Mouse (Mus musculus) heart, postnatal 4 days (tissue): ENCODE measurements around the gene Tpp1. TPM values are rescaled to one million over a fixed set of nuclear protein-coding genes. Genes with fewer than 3 reads are reported as not detected.
"Not testable (repeated sequence)": the region's sequence is repeated elsewhere in the genome, so short reads cannot be mapped to it uniquely, and the experiment has no call there.

Source experiments
- DNase-seq: peaks from one replicate; pipeline ENCODE4 v3.0.0; 2021
- total RNA-seq, 2 experiments: library from RNA; stranded (reverse); gene quantifications; 2 replicates each; pipeline ENCODE4 v1.2.3; 2021

Tpp1 gene
- total RNA-seq, 2 experiments from 2014 or later, result 40.5 to 42.2 TPM

DNA sequence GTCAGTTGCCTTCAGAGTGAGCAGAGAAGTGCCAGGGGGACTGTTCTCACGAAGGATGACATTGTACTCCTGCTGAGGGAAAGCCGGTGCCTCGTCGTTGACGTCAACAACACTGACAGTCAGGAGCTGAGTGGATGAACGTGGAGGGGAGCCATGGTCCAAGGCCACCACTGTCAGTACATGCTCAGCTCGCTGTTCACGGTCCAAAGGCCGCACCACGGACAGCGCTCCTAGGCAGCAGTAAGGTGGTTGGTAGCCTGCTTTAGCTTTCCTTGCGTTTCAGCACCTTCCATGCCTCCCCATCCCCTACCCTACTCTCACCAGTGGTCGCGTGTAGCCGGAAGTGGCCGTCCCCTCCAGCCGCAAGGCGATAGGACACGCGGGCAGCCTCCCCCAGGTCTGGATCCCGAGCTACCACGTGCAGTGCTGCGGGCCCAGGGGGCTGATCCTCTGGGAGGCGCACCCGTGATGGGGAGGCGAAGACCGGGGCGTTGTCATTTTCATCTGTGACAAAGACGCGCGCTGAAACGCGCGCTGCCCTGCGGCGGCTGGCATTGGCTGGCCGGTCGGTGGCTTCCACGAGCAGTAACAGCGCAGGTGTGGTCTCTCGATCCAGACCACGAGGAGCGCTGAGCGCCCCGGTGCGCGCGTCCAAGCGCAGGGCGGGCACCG is 9.9 kb upstream of the Tpp1 start:
- no peak for DNase-seq

DNA sequence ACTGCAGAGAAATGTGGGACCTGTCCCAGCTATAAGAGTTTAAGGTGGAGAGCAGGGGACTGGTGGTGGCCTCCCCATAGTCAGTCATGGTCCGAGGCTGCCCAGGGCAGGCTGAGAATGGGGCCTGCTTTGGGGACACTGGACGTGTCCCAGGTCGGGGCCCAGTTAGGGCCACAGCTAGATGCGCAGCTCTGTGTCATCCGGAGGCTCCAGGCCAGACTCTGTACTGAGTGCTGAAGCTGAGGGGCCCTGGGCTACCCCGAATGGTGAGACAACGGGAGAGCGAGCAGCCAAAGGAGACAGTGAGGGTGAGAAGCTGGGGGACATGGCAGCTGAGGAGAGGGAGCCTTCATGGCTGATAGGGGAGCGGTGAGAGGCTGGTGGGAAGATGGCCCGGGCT is 1.2 kb upstream of the Tpp1 start:
- DNase-seq, result no peak

DNA sequence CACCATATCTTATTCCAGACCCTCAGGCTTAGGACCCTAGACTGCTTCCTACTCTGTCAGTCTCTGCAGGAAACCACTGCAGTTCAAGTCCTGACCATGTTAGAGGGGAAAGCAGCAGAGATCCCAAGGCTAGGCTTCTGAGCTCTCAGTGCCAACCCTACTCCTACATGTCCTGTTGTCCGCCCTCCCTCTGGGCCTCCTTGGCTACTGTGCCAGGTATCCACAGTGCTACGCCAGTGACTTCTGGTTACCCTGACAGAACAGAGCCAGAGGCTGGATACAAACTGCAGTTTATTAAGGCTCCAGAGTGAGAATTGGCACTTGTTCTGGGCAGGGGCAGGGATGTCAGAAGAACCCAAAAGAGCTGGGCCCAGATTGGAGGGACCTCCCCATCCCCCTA is 681 bp upstream of the Tpp1 start:
- DNase-seq, result no peak

DNA sequence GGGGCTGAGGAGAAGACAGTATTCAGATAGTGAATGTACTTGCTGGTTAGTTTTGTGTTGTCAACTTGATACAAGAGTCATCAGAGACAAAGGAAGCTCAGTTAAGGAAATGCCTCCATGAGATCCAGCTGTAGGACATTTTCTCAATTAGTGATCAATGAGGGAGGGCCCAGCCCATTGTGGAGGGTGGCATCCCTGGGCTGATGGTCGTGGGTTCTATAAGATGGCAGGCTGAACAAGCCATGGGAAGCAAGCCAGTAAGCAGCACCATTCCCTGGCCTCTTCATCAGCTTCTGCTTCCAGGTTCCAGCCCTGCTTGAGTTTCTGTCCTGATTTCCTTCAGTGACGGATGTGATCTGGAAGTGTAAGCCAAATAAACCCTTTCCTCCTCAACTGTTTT is 4.3 kb downstream of the Tpp1 start:
- DNase-seq, result no peak

DNA sequence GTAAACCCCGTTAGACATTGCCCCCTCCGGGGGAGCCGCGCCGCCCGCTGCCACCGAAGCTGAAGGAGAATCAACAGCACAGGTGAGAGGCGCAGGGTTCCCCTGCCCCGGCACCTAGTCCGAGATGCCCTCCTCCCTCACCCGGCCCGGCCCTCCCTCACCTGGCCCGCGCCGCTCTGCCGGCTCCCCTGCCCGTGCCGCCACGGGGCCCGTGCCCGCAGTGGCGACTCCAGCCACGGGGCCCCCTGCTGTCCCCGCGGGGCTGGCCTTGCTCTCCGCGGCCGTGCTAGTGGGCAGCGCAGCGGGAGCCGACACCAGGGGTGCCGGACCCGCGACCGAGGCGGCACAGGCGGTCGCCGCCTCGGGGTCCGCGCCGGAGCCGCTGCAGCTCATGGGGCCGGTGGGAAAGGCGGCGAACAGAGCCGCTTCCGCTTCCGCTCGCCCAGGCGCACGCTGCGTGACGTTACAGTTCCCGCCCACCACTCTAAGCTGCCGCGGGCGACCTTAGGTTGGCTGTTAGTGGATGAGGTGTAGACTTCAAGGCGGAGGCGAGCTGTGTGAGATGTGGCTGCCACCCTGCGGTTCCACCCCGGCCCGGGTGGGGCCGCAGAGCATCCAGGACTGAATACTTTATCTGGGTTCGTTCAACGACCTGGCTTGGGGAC is 8.0 kb downstream of the Tpp1 start, which contains the start of gene Taf10:
Taf10 (minus strand) TSS at position 436 of the 665 bp plus-strand sequence.
- peak; percentile 90 for DNase-seq

- DNase-seq, result not testable (repeated sequence)
Observed at GRCm38 (mm10) chr7:105743246-105743925, 8.6 kb downstream of the Tpp1 start.

DNA sequence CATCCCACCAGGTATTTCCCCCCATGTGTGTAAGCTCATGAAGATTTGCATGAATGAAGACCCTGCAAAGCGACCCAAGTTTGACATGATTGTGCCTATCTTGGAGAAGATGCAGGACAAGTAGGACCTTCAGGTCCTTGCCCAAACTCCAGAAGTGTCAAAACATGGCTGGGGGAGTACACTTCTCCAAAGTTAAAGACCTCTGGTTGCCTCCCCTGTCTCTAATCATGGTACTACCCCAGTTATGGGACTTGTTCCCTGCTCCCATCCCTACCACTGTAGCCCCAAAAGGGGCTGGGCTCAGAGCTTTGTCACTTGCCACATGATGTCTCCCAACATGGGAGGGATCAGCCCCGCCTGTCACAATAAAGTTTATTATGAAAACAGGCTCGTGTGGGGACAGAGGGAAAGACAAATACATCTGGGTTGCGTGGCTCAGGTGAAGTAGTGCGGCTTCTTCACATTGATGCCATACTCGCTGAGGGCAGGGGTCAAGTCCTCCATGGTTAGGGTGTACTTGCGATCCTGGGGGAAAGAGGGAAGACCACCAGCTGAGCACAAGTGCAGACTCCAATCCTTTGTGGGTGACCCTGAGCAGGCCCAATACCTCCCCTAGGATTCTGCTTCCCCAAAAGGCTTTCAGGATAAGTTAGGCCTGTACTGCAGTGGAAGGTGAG is 9.4 kb downstream of the Tpp1 start:
- not testable (repeated sequence) for DNase-seq

- DNase-seq, result no peak
Observed at GRCm38 (mm10) chr7:105741978-105742377, 10.1 kb downstream of the Tpp1 start.

- DNase-seq, result no peak
Observed at GRCm38 (mm10) chr7:105740851-105741250, 11.2 kb downstream of the Tpp1 start.

DNA sequence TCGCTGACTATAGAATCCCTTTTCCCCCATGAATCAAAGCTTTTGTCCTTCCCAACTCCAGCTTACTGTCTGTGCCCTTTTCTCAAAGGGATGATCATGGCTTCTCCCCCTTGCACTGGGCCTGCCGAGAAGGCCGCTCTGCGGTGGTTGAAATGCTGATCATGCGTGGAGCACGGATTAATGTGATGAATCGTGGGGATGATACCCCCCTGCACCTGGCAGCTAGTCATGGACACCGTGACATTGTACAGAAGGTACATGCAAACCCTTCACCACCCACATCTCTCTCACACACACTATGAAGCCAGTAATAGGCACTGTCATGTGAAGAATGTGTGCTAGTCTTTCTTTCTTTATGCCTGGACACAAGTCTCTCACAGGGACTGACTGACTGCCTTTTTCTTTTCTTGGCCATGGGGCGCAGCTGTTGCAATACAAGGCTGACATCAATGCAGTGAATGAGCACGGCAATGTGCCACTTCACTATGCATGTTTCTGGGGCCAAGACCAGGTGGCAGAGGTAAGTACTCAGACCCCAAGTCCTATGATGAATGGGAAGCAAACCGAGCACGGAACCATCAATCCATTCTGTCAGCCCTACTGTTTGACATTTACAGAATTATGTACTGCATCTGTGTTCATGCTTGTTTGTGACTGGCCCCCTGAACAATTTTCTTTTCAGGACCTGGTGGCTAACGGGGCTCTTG is 11.8 kb downstream of the Tpp1 start:
- DNase-seq, result no peak

GRCm38 (mm10) chr7:105738948-105739347 is 13.1 kb downstream of the Tpp1 start:
- peak; percentile 81 for DNase-seq

GRCm38 (mm10) chr7:105738286-105738685 is 13.7 kb downstream of the Tpp1 start:
- no peak for DNase-seq

DNA sequence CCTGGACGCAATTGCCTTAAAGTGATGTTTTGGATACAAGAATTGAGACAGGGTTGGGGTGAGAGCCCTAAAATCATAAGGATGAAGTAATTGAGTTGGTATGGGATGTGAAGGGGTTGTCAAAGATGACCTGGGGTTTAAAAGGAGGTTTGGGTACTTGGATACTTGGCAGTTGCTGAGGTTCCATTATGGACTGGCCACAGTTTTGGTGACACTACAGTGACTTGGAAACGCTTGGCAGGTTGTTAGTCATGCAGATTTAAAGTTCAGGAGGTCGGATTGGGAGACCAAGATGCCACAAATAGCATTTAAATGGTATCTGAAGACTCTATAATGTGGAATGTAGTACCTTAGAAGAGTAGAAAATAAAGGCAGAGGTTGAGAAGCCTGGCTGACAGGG is 14.4 kb downstream of the Tpp1 start:
- DNase-seq, result no peak

DNA sequence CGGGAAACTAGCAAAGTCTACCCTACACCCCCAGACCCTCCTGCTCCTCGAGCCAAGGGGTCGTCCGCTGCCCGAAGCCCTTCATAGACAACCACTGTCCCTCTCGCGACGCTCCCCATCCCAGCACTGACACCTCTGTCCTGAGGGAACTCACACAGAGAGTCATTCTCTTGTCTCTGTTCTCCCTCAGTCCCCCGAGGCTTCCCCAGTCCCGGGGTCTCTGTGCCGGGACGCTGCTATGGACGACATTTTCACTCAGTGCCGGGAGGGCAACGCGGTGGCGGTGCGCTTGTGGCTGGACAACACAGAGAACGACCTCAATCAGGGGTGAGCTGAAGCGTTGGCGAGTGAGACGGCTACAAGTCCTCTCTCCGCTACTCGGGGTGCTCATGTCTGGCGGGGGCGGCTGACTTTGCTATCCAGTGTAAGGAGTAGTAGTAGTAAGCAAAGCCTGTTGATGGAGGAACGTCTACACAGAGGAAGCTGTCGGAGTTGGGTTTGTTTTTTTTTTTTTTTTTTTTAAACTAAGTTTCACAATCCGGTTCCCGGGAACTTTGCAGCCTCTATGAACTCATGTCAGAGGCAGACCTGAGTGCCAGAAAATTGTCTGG is 15.0 kb downstream of the Tpp1 start, which contains the start of gene Rrp8:
Rrp8 (minus strand) TSS at position 475 of the 611 bp plus-strand sequence.
- peak; percentile 61 for DNase-seq

DNA sequence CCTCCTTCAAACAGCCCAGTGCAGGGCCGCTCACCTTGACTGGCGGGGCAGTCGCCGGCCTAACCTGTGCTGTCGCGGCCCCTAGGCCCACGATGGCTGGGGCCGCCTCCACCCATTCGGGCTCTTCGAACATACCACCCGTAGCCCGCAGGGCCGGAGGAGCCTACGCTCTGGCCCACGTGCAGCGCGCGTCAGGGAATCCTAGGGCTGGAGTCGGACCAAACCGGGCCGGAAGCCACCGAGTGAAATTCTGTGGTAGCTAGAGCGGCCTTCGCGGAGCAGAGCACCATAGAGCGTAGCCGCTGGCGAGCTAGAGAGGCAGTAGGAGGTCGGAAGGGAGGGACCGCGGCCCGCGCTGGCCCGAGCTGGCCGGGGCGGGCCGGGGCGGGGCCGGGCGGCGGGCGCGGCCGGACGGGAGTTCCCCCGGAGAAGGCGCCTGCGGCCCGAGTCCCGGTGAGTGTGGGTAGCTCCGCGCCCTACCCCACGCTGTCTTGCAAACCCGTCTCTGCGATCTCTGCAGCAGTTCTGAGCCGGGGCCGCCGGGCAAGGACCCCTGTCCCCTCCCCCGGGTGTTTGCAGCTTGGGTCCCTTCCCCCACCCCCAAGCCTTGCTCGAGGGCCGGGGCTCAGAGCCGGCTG is 15.7 kb downstream of the Tpp1 start, which contains the start of gene Ilk:
Ilk (plus strand) TSS at position 329 of the 638 bp plus-strand sequence.
- DNase-seq, result peak; percentile 95

GRCm38 (mm10) chr7:105735464-105735863 is 16.6 kb downstream of the Tpp1 start:
- not testable (repeated sequence) for DNase-seq

- no peak for DNase-seq
Observed at GRCm38 (mm10) chr7:105734826-105735225, 17.2 kb downstream of the Tpp1 start.

DNA sequence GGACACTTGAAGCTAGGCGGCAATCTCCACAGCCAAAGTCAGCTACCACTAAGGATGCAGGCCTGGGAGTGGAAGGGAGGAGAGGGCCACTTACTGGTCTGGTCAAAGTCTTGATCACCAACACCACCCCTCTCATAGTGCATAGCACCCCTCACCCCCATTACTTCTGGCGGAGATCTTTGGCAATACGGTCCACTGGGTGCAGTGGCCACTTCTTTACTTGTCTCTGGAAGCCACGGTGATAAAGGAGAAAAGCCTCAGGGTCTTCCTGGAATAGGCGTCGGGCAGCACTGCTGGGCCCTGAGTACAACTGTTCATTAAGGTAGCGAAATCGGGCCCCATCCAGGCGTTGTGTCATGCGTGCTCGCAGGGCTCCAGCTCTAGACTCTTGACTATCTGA is 18.2 kb downstream of the Tpp1 start:
- DNase-seq, result no peak

- no peak for DNase-seq
Observed at GRCm38 (mm10) chr7:105728701-105729428, 23.2 kb downstream of the Tpp1 start.

GRCm38 (mm10) chr7:105726980-105727325 is 25.1 kb downstream of the Tpp1 start:
- no peak for DNase-seq
